Mouse (Mus musculus) lung, postnatal 14 days (tissue): ENCODE measurements around the gene Bcas3.

ENCODE experiments used
- DNase-seq: peaks from one replicate; pipeline ENCODE4 v3.0.0; 2021

Bcas3 gene

DNA sequence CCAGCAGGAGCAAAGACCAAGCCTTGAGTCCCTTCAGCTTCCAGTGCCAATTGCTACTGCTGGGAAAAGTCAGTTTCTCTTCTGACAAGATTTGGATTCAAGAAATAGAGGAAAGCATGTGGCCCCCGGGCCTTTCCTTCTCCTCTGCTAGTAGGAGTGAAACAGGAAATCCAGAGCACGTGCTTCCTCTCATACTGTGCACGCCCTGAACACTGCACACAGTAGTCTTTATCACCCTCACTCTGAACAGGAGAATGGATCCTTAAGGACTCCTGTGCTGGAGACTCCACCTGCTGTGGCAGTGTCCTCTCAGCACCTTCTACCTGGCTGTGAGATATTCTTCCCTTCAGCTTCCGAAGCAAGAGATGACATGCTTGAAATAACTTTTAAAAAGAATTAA lies 458.3 kb downstream of the Bcas3 start:
- DNase-seq = no peak

GRCm38 (mm10) chr11:85811676-85812075 lies 458.7 kb downstream of the Bcas3 start:
- no peak for DNase-seq

GRCm38 (mm10) chr11:85812201-85812966 lies 459.4 kb downstream of the Bcas3 start:
- DNase-seq = no peak

DNA sequence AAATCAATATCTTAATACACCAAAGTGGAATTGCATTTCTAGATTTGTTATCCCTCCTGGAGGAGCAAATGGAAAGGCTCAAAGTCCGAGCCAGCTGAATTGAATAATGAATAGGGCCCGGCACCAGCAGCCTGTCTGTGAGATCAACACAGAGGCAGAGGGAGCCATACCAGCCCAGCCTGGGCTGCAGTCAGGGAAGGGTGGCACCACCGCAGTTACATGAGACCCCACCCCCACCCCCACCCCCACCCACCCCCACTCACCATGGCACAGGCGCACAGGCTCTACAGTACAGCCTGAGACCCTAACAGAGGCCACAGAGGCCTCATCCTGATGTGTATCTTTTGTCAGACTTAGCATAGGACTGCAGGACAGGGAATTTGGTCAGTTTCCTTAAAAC lies 461.7 kb downstream of the Bcas3 start:
- DNase-seq = no peak

GRCm38 (mm10) chr11:85816471-85816870 lies 463.5 kb downstream of the Bcas3 start:
- DNase-seq = no peak

DNA sequence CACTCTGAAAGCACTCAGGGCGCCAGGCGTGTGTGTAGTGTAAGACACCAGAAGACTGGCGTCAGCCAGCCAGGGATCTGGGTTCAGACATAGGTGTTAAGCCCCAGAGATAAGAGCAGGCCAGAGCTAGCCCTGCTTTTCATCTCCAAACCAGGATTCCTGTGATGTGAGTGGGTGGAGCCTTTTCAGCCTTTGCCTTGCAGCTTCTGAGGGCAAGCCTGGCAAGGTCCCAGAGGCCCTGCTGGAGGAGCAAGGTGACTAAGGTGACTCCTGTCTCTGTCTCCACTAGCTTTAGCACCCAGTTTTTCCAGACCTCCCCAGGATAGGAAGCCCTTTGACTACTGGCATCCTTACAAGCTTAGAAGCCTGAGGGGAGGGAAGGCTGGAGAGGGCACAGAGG lies 465.4 kb downstream of the Bcas3 start:
- DNase-seq = no peak

DNA sequence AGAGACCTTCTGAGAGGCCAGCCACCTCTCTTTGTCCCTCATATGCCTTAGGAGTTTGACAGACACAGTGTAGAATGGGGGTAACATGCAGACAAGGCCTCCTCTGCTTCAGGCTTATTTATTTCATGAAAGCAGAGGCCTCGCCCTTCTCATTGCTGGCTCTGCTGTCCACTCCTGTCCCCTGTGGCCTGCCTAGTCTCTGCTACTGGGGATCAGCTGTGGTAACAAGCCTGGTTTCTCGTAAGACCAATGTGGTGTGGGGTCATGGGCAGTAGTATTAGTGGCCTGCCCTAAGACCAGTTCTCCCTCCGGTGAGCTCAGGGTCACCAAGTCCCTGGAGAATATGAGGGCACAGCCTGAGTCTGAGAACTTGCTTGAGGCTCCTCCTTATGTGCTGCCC lies 468.0 kb downstream of the Bcas3 start:
- DNase-seq = no peak

GRCm38 (mm10) chr11:85821659-85822058 lies 468.7 kb downstream of the Bcas3 start:
- DNase-seq = no peak

DNA sequence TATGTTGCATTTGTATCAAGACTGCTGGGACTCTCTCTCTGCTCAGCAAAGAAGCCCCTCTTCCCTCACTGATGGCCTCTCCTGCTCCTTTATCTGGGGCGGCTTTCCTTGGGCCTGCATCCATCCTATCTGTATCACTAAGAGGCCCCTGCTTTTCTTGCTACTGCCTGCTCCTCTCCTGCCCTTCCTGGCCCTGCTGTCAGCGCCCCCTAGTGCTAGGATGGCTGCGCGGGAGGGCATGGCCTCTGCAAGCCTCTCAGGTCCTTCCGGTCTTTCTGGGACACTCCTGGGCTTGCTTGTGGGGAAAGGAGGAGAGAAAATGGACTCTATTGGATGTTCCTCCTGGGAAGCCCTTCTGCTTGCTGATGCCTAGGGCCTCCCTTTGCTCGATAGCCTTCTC lies 470.2 kb downstream of the Bcas3 start:
- peak; percentile 96 for DNase-seq

- no peak for DNase-seq
These were observed 470.8 kb downstream of the Bcas3 start for GRCm38 (mm10) chr11:85823794-85824193.

GRCm38 (mm10) chr11:85825031-85825430 lies 472.1 kb downstream of the Bcas3 start:
- no peak for DNase-seq

DNA sequence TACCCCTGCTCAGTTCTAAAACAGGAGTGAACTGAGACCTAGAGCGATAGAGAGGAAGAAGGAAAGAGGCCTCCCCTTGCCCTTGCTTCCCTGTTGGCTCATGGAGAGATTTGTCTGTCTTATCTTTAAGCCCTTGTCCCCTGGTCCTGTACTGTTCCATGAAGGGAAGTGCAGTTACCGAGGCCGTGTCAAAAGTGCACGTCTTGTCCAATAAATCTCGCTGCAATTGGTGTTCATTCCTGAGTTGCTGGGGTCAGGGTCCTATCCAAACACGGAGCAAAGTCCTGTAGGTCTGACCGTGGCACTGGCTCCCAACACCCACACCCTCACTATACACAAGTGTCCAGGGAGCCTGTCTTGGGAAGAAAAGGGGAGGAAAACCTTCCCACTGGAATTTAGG lies 472.9 kb downstream of the Bcas3 start:
- no peak for DNase-seq

DNA sequence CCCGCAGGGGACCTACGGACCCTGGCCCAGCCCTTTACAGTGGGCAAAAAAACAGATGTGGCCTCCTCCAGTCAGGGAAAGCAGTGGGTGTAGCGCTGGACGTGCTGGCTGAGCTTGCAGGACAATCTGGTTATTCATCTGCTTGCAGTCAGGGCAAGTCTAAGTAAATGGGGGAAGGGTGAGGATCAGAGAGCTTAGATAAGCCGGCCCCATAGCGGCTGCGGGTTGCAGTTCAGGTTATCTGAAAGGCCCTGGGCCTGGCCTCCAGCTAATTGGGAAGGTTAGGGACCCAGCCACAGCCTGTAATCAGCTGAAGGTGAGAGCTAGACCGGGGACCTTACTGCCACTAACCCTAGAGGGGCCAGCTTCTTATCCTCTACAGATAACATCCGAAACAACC lies 474.4 kb downstream of the Bcas3 start:
- DNase-seq = no peak

DNA sequence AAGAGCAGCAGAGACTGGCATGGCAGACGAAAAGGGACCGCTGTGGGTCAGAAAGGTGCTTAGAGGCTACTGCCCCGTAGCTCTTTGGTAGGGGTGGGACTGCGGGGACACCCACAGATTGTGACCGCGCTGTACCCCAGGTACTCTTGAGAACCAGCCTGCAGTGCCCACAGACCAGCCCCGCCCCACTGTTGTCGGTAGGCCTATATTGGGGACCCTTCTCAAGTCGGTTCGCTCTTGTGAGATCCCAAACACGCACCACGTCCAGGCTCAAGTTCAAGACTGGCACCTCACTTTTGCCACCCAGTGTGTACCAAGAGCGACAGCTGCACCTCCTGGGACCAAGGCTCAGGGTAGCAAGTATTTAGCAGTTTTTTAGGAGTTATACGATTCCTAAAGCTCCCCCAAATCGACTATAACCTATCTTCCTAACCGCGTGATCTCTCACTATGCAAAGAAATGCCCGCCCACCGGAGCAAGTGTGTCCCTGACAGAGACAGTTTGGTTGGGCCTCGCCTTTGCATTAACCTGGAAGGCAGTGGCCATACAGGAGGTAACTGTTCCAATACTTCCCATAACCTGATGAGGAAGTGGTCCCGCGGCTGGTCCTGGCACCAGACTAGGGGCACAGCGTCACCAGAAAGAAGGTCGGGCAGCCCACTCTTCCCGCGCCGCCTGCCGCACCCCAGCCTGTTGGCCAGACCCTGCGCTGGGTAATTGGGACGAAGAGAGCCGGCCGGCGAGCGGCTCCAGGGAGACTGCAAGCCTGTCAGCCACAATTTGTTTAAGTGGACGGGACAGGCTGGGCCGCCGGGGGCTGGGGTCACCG lies 475.9 kb downstream of the Bcas3 start:
- DNase-seq = no peak

- DNase-seq = no peak
These were observed 476.8 kb downstream of the Bcas3 start for GRCm38 (mm10) chr11:85829520-85830440.

DNA sequence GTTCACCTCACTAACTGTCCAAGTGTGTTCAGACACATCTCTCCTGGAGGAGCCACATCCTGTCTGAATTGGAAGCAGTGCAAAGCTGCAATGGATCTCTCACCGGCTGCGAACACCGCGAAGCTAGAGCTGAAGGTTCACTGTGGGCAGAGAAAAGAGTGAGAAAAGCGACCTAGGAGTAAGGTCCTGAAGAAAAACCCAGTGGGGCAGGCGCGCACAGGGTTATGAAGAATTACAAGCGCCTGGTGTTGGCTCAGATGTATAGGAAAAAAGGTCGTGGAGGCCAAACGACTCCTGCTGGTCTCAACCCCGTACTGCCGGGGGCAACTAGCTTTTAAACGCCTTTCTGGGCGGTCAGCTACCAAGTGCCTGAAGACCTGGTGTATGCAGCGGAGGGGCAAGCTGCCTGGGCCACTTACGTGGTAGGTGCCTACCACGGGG lies 478.0 kb downstream of the Bcas3 start:
- no peak for DNase-seq

GRCm38 (mm10) chr11:85831656-85832230 lies 478.8 kb downstream of the Bcas3 start:
- DNase-seq = no peak

- DNase-seq = peak; percentile 87
These were observed 479.4 kb downstream of the Bcas3 start, which contains the start of gene Tbx2 for GRCm38 (mm10) chr11:85832231-85832924. Gene Tbx2 (plus strand): TSS chr11:85832551.

DNA sequence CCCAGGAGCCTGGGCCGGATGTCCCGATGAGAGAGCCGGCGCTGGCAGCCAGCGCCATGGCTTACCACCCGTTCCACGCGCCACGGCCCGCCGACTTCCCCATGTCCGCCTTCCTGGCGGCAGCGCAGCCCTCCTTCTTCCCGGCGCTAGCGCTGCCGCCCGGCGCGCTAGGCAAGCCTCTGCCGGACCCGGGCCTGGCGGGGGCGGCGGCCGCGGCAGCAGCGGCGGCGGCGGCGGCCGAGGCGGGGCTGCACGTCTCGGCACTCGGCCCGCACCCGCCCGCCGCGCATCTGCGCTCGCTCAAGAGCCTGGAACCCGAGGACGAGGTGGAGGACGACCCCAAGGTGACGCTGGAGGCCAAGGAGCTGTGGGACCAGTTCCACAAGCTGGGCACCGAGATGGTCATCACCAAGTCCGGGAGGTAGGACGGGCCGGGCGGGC lies 480.1 kb downstream of the Bcas3 start:
- no peak for DNase-seq

GRCm38 (mm10) chr11:85833761-85834385 lies 480.9 kb downstream of the Bcas3 start:
- no peak for DNase-seq

DNA sequence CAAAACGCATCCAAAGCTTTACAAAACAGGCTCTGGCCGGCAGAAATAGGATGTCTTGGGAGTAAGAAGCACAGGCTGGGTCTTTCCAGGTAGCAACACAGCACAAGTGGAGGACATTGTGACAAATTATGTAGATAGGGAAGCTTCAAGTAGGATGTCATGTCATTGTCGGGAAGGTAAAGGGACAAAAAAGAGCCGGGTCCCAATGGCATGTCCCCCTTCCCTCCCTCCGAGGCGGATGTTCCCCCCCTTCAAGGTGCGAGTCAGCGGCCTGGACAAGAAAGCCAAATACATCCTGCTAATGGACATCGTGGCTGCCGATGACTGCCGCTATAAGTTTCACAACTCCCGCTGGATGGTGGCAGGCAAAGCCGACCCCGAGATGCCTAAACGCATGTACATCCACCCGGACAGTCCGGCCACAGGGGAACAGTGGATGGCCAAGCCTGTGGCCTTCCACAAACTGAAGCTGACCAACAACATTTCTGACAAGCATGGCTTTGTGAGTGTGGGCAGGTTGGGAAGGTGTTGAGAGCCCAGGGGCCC lies 481.5 kb downstream of the Bcas3 start:
- no peak for DNase-seq
